Mouse (Mus musculus): Measurements from ENCODE around the gene Siah3.
"Not testable (repeated sequence)": the region's sequence is repeated elsewhere in the genome, so short reads cannot be mapped to it uniquely, and the experiment has no call there.

Siah3 gene

GRCm38 (mm10) chr14:75455743-75456421 lies at the start of gene Siah3:
Gene Siah3 (plus strand): TSS chr14:75455982.
- no peak for DNase-seq (ENCODE audit: low read depth, low spot score)

- DNase-seq (ENCODE audit: low read depth, low spot score): no peak
These were observed 46.0 kb upstream of the Siah3 start for GRCm38 (mm10) chr14:75409772-75410171.

- DNase-seq (ENCODE audit: low read depth, low spot score): no peak
These were observed 45.4 kb upstream of the Siah3 start for GRCm38 (mm10) chr14:75410392-75410791.

GRCm38 (mm10) chr14:75418721-75419120 lies 37.1 kb upstream of the Siah3 start:
- no peak for DNase-seq (ENCODE audit: low read depth, low spot score)

- DNase-seq (ENCODE audit: low read depth, low spot score): no peak
These were observed 35.9 kb upstream of the Siah3 start for GRCm38 (mm10) chr14:75419876-75420275.

- DNase-seq (ENCODE audit: low read depth, low spot score): no peak
These were observed 35.0 kb upstream of the Siah3 start for GRCm38 (mm10) chr14:75420811-75421210.

GRCm38 (mm10) chr14:75431173-75431786 lies 24.5 kb upstream of the Siah3 start:
- no peak for DNase-seq (ENCODE audit: low read depth, low spot score)

GRCm38 (mm10) chr14:75432850-75433249 lies 22.9 kb upstream of the Siah3 start:
- no peak for DNase-seq (ENCODE audit: low read depth, low spot score)

- no peak for DNase-seq (ENCODE audit: low read depth, low spot score)
These were observed 21.2 kb upstream of the Siah3 start for GRCm38 (mm10) chr14:75434576-75434975.

GRCm38 (mm10) chr14:75444486-75445105 lies 11.2 kb upstream of the Siah3 start:
- no peak for DNase-seq (ENCODE audit: low read depth, low spot score)

GRCm38 (mm10) chr14:75445281-75445947 lies 10.4 kb upstream of the Siah3 start:
- DNase-seq (ENCODE audit: low read depth, low spot score): peak; percentile 81

- no peak for DNase-seq (ENCODE audit: low read depth, low spot score)
These were observed 9.9 kb upstream of the Siah3 start for GRCm38 (mm10) chr14:75445948-75446281.

- DNase-seq (ENCODE audit: low read depth, low spot score): not testable (repeated sequence)
These were observed 9.5 kb upstream of the Siah3 start for GRCm38 (mm10) chr14:75446314-75446713.

- no peak for DNase-seq (ENCODE audit: low read depth, low spot score)
These were observed 1.9 kb upstream of the Siah3 start for GRCm38 (mm10) chr14:75453906-75454305.

GRCm38 (mm10) chr14:75454716-75455115 lies 1.1 kb upstream of the Siah3 start:
- peak; percentile 56 for DNase-seq (ENCODE audit: low read depth, low spot score)

- no peak for DNase-seq (ENCODE audit: low read depth, low spot score)
These were observed 430 bp upstream of the Siah3 start for GRCm38 (mm10) chr14:75455361-75455742.

GRCm38 (mm10) chr14:75456489-75457220 lies 873 bp downstream of the Siah3 start:
- DNase-seq (ENCODE audit: low read depth, low spot score): no peak

- no peak for DNase-seq (ENCODE audit: low read depth, low spot score)
These were observed 1.4 kb downstream of the Siah3 start for GRCm38 (mm10) chr14:75457221-75457600.

- no peak for DNase-seq (ENCODE audit: low read depth, low spot score)
These were observed 3.6 kb downstream of the Siah3 start for GRCm38 (mm10) chr14:75459431-75459830.

- no peak for DNase-seq (ENCODE audit: low read depth, low spot score)
These were observed 4.2 kb downstream of the Siah3 start for GRCm38 (mm10) chr14:75459991-75460390.

- DNase-seq (ENCODE audit: low read depth, low spot score): no peak
These were observed 4.7 kb downstream of the Siah3 start for GRCm38 (mm10) chr14:75460436-75460835.

- DNase-seq (ENCODE audit: low read depth, low spot score): no peak
These were observed 6.0 kb downstream of the Siah3 start for GRCm38 (mm10) chr14:75461770-75462169.

Data from forelimb bud, embryonic 11.5 days (tissue).